Mouse (Mus musculus) B cell, adult 2 months (primary cell): ENCODE data around the gene Calcb.

Source experiments
- DNase-seq, 2 experiments: peaks; one replicate each; pipeline ENCODE4 v3.0.0; 2022

Calcb gene

GRCm38 (mm10) chr7:114754196-114754595, 35.8 kb downstream of the Calcb start:
- DNase-seq, result no peak

DNA sequence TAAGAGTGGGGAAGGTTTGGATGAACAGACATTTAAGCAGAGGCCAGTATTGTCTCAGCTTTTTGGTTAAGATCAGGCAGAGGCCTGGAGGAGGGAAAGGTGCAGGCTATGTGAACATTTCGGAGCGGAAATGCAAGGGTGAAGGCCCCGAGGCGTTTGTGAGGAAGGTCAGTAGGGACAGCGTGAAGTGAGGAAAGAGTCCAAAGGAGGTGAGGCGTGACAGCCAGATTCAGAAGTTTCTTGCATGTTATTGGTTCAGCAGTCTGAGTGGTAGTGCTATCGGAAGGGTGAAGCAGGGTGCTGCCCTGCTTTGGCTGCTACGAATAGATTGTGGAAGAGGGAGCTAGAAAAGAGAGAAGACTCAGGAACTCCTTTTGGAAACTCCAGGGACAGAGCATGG, 36.2 kb downstream of the Calcb start:
- DNase-seq, result no peak

GRCm38 (mm10) chr7:114762660-114763059, 44.2 kb downstream of the Calcb start:
- DNase-seq, result no peak

DNA sequence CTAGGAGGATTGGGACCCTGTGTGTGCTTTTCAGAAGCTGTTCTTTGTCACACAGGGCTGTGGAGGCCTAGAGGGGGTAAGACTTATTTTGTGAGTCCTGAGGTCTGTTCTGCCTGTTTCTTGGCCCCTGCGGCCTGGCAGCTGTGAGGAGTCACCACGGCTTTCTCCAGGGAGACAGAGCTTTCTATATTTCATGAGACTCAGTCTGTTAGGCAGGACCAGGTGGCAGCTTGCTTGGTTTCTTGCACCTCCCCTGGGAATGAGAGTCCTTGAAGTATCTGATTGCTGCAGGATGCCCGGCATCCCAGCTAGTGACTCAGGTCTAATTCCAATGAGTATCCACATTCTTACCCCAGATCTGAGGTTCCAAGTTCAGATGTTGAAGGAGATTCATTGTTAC, 46.8 kb downstream of the Calcb start:
- DNase-seq, result no peak

DNA sequence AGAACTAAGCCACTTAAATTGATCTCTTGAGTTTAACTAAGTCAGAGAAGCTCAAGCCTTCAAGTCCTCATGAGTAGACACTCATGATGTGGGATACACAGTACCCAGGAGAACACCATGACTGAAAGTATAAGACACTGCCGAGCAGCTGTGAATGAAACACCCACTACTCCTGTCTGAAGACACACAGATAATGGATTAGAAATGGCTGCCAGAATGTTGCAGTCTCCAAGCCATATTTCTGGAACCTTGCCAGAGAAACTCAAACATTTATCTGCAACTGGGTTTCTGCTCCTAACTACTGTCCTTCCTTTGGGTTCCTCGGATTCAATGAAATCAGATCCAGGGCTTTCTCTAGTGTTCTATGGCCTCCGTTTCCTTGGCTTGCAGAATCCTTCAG, 48.1 kb downstream of the Calcb start:
- DNase-seq, result no peak

DNA sequence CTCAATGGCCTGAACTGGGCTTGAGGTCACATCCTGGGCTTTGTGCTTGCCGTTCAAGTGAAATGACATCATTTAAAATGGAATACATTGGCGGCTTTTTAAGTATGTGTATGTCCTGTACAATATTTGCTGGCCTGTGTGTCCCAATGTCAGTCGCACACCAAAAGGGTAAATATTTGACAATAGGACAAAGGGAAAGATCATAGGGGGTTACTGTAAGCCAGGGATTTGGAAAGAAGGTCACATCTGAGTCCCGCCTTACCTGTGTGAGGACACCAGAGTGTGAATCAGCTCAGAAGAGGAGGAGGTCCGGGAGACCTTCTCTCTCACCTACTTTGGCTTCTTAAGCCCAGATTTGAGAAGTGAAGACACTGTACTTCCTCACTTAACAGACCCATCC, 50.1 kb downstream of the Calcb start:
- DNase-seq, result no peak

DNA sequence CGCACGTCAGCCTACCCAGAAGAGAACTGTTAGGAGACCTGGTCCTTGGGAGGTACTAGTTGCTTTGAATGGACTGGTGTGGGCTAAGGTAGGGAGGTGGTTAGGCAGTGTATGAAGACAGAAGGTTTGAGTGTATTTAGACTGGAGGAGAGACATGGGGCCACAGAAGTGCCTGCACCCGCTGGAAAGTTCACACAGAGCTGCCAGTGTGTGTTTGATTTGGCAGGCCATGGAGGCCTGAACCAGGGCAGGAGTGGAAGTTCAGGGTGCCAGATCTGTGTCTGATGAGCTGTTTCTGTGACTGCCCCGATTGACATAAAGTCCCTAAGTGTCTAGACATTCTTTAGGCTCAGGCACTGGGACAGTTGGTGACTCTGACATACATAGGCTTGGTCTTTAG, 50.6 kb downstream of the Calcb start:
- DNase-seq, result no peak

DNA sequence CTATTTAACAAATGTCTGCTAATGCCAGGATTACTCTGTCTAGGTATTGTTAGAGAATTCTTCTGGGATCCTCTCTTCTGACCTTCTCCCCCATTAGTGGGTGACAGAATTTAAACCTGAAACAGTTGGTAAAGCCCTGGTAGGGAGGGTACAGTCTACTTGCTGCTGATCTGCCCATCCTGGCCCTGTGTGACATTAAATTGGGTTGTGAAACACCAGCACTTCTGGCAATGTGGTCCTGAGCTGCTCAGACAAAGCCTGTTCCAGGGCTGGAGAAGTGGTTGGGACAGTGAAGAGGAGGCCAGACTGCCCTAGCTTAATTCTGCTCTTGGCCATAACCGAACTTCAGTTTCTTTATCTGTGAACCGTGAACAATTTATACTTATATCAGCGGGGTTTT, 52.1 kb downstream of the Calcb start:
- no peak for DNase-seq

- no peak for DNase-seq
Measured at GRCm38 (mm10) chr7:114771801-114772200, 53.4 kb downstream of the Calcb start.
